Mouse (Mus musculus) spleen, adult 2 months (tissue): ENCODE data around the gene Rbpjl.

Source experiments
- CTCF ChIP-seq: fragments of 200-500 bp; IDR thresholded peaks from 2 replicates; pipeline ENCODE4 v1.5.1; 2011; ENCODE audit warnings: mild to moderate bottlenecking, inconsistent platforms; ENCODE audit not compliant: insufficient read depth, insufficient read length, insufficient replicate concordance; ENCODE audit errors: extremely low read depth
- POLR2A ChIP-seq: fragments of 200-500 bp; IDR thresholded peaks from 2 replicates; pipeline ENCODE4 v1.6.1; 2011; ENCODE audit warnings: low read depth, low read length, inconsistent platforms

GRCm38 (mm10) chr2:164422675-164423393 is 19.9 kb downstream of the Rbpjl start:
- TF ChIP-seq CTCF = no peak
- TF ChIP-seq POLR2A = no peak
